Mouse (Mus musculus) heart, postnatal 36 days (tissue): ENCODE data around the gene Slc38a2. TPM values are rescaled to one million over a fixed set of nuclear protein-coding genes. Genes with fewer than 3 reads are reported as not detected.

Experiments used
- DNase-seq, 2 experiments: peaks; one replicate each; pipeline ENCODE4 v3.0.0; 2021 to 2022
- intact Hi-C: fragments of 180-260 bp; cut with DNase I; formaldehyde crosslinking; loops from one replicate; pipeline ENCODE4 v1.15.1; 2025
- total RNA-seq, 2 experiments: library from RNA; stranded (reverse); gene quantifications; 2 replicates each; pipeline ENCODE4 v1.2.3; 2021

Slc38a2 gene
- total RNA-seq, 2 experiments from 2014 or later, result 173 to 251 TPM

DNA sequence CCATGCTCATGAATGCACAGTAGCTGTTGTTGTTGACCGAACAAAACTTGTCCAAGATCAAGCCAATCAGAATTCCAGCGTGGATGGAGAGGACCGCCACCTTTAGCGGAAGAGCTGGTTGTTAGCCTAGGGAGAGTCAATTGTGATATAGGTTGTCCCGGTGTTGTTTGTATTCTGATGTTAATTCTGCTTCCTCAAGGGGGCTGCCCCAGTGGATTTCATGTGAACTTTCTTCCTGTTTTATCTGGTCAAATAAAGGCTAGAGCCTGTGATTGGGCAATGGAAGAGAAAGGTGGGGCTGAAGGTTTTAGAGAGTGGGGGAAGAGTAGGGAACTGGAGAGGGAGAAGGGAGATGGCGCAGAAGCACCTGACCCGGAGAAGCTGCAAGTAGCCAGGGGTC, 22.7 kb upstream of the Slc38a2 start:
- intact Hi-C loops, result no loop called here
- no peak for DNase-seq

DNA sequence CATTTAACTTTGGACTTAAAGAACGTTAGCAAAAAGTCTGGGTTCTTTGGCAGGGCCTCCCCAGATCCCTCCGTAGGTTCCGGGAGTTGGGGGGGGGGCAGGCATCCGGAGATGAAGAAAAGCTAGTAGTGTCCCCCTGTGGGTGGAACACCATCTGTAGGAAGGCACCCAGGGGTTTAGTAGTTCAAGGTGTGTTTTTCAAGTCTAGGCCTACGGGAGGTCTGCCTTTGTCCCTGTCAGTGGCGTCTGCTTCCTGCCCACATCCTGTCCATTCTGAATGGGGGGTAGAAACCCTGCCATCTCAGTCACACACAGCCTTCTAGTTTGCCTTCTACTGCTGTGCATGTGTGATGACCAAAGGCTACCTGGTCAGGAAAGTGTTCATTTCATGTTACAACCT, 20.6 kb upstream of the Slc38a2 start:
- DNase-seq, result no peak
- intact Hi-C loops, result no loop called here

DNA sequence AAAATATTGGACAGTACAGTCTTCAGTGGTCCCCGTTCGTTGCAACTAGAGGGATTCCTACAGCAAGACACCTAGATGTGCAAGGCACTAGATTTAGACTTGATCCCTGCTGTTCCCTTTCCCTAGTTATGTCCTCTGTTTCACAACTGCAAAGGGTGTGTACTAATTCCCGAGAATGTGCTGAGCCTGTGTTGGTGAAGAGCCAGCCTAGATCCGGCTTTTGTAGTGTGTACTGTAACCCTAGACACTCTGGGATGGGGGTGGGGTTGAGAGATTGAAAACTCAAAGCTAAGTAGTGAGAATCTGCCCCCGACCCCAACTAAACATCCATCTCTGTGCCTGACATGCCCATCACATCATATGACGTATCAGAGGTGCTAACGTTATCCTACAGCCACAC, 18.9 kb upstream of the Slc38a2 start:
- intact Hi-C loops, result no loop called here
- DNase-seq, result no peak

DNA sequence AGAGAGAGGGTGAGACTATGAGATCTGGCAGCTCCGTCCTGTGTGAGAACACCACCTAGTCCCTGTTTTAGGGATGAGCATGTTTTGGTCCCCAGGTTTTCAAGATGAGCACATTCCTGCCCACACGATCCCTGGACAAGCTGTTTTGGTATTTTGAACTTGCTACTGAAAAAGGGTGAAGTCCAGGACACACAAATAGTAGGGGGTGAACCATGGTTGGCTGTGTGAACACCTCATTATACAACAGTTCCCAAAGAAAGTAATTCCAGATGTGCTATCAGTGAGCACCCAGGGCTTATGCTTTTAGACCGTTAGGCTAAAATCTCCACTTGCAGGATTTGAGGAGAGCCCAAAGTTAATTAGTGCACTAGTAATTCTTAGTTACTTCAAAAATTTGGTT, 17.7 kb upstream of the Slc38a2 start:
- intact Hi-C loops, result no loop called here
- no peak for DNase-seq

DNA sequence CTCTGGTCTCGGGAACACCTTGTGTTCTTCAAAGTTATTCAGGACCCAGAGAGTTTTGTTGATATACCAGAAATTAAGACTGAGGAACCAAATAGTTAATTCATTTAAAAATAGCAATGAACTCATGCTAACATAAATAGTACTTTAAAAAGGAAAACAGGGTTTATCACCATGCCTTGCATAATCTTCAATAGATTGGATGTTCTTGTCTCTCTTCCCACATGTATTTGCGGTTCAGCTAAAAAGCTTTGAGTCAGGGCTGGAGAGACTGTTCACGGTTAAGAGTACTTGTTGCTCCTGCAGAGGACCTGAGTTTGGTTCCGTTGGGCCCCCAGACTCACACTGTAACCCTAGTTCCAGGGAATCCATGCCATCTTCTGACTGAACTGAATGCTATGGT, 16.8 kb upstream of the Slc38a2 start:
- intact Hi-C loops, result no loop called here

DNA sequence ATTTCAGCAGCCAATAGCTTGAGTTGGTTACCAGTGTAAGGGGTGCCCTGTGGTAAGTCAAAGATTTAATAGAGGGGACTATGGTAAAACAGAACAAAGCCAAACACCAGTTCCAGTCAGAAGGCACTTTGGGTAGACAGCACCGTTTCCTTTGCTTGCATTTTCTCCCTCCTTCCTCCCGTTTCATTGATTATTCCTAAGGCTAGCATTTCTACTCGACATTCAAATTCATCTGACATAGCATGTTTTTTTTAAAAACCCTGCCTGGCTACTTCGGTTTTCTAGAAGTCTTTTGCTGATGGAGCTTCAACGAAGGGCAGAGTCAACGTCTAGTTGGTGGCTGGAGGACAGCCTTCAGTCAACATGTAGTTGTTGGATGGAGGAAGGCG, 16.2 kb upstream of the Slc38a2 start:
- intact Hi-C loops, result no loop called here

More for the DNA sequence above, 16.8 kb upstream of the Slc38a2 start:
- no peak for DNase-seq

DNA sequence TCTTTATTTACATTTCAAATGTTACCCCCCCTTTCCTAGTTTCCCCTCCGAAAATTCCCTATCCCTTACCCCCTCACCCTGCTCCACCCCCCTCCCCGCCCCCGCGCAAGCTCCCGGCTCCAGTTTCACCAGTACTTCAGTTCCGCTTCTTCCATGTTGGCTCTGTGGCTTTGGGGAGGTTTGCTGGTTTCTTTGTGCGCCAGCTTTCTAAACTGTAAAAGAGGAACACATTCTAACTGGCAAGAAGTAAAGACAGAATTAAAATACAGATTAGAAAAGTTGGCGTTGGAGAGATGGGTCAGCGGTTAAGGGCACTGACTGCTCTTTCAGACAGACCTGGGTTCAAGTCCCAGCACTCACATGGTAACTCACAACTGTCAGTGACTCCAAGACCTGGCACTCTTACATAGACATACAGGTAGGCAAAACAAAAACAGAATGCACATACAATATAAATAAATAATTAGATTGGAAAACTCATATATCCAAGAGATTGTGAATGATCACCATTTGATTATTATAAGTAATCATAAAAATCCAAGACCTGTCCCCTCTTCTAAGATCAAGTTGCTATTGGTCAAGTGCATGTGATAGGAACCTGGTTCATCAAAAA, 15.7 kb upstream of the Slc38a2 start:
- DNase-seq, result no peak
- intact Hi-C loops, result no loop called here

More for the DNA sequence above, 16.2 kb upstream of the Slc38a2 start:
- no peak for DNase-seq

DNA sequence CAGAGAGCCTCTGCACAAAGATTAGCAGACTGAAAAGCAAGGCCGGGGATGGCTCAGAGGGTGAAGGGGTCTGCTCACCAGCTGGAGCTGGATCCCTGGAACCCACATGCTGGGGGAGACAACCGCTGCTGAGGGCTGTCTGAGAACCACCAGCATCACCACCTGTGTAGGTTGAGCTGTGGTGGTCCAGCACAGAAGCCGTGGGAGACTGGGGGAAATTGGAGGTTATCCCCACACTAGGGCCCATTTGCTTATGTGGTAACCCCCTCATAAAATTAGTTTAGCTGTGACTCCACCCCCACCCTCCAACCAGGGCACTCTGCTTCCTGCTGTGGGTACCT, 15.1 kb upstream of the Slc38a2 start:
- no peak for DNase-seq
- intact Hi-C loops, result no loop called here

DNA sequence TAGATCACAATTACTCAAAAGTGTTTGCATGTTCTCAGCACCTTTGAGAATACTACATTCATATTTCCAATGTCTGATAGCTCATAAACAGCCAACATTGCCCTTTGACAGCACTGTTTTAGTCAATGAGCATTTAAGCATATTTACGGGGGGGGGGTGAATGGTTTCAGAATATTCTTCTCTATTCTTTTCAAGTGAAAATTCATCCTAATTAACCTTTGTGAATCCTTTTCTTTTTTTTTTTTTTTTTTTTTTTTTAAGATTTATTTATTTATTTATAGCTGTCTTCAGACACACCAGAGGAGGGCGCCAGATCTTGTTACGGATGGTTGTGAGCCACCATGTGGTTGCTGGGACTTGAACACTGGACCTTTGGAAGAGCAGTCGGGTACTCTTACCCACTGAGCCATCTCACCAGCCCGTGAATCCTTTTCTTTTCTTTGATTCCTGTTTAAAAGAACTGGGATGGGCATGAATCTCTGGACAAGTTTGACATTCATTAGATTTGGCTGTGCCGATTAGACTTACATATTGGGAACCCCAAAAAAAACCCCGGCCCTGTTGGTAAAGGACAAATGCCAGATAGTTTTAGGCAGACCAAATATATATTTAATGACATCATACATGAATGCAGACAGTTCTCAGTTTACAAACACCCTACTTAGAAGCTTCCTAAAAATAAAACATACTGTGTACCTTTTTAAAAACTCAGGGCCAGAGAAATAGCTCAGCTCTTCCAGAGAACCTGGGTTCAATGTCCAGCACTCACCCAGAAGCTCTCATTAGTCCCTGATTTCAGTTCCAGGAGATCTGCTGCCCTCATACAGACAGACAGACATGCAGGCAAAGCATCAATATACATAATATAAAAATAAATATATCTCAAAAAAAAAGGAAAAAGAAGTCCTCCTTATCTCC, 14.5 kb upstream of the Slc38a2 start:
- intact Hi-C loops, result no loop called here
- no peak for DNase-seq

DNA sequence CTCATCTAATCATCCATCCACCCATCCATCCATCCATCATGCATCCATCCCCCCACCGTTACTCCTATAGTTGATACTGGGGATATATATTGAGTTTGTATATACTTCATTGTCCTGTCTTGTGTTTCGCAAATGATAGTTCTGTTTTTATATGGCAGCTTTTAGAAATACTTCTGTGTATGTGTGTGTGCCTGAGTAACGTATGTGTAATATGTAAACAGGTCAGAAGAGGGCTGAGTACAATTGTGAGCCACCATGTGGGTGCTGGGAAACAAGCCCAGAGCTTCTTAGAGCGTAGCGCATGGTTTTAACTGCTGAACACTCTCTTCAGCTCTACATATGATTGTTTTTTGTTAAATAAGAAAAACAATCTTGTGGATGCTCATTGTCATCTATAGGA, 12.8 kb upstream of the Slc38a2 start:
- intact Hi-C loops, result no loop called here
- DNase-seq, result no peak

DNA sequence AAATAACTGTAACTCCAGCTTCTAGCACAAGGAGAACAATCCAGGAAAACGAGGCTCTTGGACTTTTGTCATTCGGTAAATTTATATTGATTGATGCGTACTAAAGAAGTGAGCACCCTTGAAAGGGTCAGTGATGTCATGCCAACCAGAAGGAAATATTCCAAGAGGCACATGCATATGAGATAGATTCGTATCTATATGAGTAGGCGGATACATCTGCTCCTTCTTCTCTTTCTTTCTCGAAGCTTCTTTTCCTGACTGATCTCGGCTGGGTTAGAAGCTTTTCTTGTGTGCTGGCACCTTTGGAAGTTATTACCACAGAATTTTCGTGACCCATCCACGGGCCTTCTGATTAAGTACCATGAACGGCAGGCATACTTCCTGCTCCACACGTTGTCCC, 12.1 kb upstream of the Slc38a2 start:
- intact Hi-C loops, result loop anchor here (2.0 kb wide), 1 partner anchor 17 kb away; no protein-coding TSS in a partner anchor
- no peak for DNase-seq

DNA sequence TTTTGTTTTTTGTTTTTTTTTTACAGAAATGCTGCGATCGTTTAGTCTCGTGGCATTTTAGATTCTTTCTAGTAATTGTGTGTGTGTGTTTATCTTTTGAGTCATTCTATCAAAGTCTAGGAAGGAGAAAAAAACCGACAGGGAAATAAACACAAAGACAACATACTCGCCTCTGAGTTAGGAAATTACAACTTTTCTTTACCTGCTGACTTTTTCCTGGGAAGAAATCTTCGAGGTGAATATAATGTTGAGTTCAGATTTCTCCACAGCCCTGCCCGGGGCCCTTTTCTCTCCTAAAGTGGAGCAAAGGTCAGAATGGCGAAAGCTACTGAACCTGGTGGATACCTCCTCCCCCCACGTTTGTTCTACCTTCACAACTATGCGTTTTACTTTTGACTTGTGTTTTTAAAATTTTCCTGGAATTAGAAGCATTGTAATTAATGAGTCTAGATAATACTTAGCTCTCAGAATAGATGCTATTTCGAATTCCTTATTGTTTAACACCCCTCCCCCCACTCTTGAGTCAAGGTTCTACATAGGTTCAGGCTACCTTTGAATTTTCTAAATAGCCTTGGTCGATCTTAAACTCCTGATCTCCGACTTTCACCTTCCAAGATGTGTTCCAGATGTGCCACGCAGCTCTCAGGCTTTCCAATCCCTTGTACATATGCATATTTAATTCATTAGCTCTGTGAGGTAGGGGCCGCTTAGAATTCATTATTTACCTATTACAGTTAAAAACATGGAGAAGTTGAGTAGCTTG, 11.0 kb upstream of the Slc38a2 start:
- intact Hi-C loops, result loop anchor here (2.0 kb wide), 1 partner anchor 18 kb away; no protein-coding TSS in a partner anchor
- DNase-seq, result no peak

DNA sequence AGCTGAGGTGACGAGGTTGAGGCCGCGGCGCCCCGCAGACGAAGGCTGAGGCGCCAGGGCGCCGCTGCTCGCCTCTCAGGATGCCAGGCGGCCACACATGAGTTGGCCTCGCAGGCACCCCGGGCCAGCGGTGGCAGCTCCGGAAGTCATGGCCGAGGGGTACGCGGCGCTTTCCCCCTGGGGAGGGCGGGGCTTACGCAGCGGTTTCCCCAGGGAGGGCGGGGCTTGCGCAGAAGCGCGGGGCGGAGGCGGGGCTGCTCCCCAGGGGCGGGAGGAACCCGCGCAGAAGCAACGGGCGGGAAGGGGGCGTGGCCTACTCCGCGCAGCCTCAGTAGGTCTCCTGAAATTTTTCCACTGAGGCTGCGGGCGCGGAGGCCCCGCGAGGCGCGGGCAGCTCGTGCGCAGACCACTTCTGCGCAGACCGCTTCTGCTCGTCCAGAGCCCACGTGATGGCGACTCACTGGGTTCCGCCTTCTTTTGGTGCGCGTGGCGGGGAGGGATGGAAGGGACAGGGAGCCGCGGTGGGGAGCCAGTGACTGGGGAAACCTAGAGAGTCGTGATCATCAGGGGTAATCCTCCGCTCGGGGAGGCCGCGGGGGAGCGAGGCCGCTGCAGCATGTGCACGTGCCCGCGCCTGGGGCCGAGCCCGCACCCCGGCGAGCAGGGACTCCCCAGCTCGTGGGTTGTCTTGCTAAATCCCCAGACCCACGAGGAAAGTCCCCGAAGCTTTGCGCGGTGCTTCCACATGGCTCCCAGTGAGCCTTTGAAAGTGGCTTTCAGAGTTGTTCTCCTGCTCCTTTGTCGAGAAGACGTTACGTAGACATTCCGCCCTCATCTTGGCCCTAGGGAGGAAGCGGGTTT, 10.2 kb upstream of the Slc38a2 start:
- intact Hi-C loops, result loop anchor here (2.0 kb wide), 1 partner anchor 19 kb away; no protein-coding TSS in a partner anchor
- DNase-seq, result peak; percentile 99

DNA sequence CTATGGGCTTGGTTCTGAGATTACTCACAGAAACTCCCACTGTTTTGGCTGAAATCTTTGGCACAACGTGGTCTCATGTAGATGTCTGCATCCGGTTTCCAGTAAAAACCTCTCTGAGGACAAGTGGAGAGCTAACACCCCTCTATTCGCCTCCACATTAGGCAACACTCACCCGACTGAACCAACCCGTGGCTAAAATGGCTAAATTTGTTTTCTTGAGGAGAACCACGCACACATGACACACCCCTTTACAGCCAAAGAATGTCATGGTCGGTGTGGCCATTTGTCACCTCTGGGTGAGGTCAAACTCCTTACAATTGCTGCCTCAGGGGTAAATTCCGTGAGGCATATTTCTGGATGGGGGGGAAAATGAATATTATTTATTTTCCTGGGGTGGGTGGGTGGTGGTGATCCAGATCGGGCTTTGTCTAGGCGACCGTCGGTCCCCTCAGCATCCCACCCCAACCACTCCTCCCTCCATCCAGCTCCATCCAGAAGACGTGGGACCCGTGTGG, 9.5 kb upstream of the Slc38a2 start:
- no peak for DNase-seq
- intact Hi-C loops, result no loop called here

DNA sequence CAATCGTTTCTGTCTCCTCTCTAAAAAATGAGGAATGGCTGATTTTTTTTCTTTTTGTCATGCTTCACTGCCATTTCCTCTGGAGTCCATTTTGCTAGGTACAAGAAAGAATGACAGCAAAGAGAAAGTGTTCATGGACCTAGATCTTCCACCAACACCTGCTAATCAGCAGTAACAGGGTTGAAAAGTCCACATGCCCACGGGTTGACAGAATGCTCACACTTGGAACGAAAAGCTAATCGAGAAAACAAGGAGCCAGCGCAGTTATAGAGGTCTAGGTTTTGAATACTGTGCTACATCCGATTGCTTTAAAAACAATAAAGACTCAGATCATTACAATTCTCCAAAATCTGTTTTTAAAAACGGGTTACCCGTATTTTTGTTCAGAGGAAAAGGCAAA, 8.9 kb upstream of the Slc38a2 start:
- intact Hi-C loops, result no loop called here
- no peak for DNase-seq

DNA sequence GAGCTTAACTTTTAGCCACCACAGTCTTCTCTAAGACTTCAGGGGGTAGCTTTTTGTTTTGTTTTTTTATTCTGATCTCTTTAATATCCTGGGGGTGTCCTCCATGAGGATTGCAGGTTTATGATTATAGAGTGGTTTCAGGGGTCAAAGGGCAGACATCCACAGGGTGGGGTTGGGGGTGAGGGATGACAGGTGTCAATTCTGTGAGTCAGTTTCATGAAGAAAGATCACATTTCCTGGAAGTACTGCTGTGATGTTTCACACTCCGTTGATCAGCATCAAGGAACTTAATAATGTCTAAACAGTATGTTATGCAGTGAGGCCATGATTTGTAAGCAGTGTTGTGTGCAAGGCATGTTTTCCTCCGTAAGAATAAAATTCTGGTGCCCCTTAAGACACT, 8.4 kb upstream of the Slc38a2 start:
- intact Hi-C loops, result no loop called here
- no peak for DNase-seq

DNA sequence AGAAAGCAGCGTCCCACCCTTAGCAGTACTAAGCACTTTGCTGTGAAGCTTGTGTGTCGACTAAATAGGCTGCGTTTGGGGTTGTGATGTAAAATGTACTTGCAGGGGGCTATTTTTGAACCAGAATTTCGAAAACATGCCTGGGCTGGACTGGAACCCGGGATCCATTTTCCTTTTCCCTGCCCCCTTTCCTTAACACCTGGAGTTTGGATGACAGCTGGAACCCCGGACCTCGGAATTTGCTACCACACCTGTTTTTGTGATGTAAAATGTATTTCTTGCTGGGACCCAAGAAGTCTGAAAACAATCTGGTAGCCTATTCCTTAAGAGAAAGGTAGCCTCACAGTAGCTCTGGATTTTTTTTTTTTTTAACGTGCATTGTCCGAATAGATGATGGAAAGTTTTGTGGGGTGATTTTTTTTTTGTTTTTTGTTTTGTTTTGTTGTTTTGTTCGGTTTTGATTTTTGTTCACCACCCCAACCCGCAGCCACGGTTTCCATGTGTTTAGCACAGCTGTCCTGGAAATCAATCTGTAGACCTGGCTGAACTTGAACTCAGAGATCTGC, 3.0 kb upstream of the Slc38a2 start:
- no peak for DNase-seq
- intact Hi-C loops, result loop anchor here (5.0 kb wide), 1 partner anchor 110 kb away; no protein-coding TSS in a partner anchor

DNA sequence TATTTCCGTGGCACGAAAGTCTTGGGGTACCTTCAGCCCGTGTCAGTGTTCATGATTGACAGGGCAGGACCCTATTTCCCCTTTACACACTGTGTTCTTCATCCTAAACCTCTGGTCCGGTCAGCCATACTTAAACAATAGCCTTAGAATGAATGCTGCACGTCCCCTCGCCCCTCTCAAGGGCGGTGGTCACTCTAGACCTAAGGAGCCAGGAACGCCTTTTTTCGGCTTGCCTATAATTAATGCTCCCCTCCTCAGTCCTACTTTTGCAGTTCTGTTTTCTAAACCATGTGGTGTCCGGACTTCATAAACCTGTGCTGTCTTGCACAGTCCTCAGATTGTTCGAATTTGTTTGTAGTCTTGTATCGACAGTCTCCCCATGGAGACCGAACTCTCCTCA, 1.2 kb upstream of the Slc38a2 start:
- no peak for DNase-seq
- intact Hi-C loops, result loop anchor here (5.0 kb wide), 1 partner anchor 112 kb away; no protein-coding TSS in a partner anchor

DNA sequence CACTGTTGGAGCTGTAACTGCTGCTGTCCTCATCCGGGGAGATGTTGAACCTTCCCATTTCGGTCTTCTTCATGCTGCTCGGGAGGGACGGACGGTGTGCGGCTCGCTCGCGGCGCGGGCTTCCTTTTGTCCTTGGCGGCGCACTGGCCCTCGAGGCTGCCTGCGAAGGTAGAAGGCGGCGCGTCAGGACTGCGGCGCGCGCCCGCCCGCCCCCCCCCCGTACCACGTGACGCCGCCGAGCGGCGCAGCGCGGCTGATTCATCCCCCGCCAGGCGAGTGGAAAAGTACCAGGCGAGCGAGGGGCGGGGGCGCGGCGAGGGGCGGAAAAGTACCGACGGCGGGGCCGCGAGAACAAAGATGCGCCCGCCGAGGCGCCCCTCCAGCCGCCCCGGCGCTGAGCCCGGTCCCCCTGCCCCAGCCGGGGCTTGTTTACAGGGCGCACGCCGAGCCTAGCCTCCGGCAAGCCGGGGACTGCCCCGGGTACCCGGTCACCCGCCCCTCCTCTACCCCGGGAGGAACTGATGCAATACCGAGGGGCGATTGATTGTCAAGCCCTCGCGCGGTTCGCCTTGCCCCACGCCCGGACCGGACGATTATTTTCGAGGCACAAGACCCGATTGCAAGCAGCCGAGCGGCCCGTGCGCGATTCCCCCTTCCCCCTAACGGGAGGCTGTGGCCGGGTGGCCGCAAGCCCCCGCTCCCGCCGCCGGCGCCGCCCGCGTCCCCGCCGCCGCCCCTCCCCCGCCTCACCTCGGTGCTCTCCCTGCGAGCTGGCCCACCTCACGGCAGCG, 677 bp downstream of the Slc38a2 start:
- DNase-seq, result peak; percentile 88 to 93
- intact Hi-C loops, result loop anchor here (2.0 to 10.0 kb wide), 4 partner anchors 50 to 1083 kb away; partner anchors contain the start of gene Arid2
